Mouse (Mus musculus): Measurements from ENCODE around the gene Sec31b. TPM values are rescaled to one million over a fixed set of nuclear protein-coding genes. Genes with fewer than 3 reads are reported as not detected.

The Sec31b gene
- polyA plus RNA-seq, 1 experiment from 2014 or later = 0.18 TPM

- Histone ChIP-seq H3K4me1 (ENCODE audit: control insufficient read depth, insufficient read depth, low read depth, low read length) (no peaks in the 10 kb centered on the region), H3K36me3 (ENCODE audit: control insufficient read depth, insufficient read depth, low read length) (peaks cover 14% of the 10 kb centered on the region), H3K9me3 (ENCODE audit: control insufficient read depth, low read length) (no peaks in the 10 kb centered on the region), H3K27me3 (replicated peaks; ENCODE audit: control insufficient read depth, insufficient read depth, low read length) (no peaks in the 10 kb centered on the region), H3K27ac (ENCODE audit: low read depth, low read length) (no peak overlapping the region), H3K9ac (ENCODE audit: low read depth, low read length) (no peak overlapping the region), H3K4me3 (ENCODE audit: low read length) (no peak overlapping the region), H3K4me2 (ENCODE audit: low read length) (no peak overlapping the region)
- no peak for ATAC-seq
- 75% methylated on average over 7 of the region's 7 CpGs for WGBS
Measured at GRCm38 (mm10) chr19:44576275-44576674, 30.6 kb upstream of the Sec31b start.

- H3K9me3 ChIP-seq (ENCODE audit: control insufficient read depth, low read length) = no peaks in the 10 kb centered on the region
- peaks cover 53% of the 10 kb centered on the region for H3K36me3 ChIP-seq (ENCODE audit: control insufficient read depth, insufficient read depth, low read length)
- no peaks in the 10 kb centered on the region for H3K27me3 ChIP-seq (replicated peaks; ENCODE audit: control insufficient read depth, insufficient read depth, low read length)
- H3K9ac ChIP-seq (ENCODE audit: low read depth, low read length) = no peak overlapping the region
- H3K4me2 ChIP-seq (ENCODE audit: low read length) = no peak overlapping the region
- H3K4me3 ChIP-seq (ENCODE audit: low read length) = no peak overlapping the region
- peaks cover 16% of the 10 kb centered on the region for H3K4me1 ChIP-seq (ENCODE audit: control insufficient read depth, insufficient read depth, low read depth, low read length)
- ATAC-seq = no peak
- 91% methylated on average over 3 of the region's 3 CpGs for WGBS
- no peak overlapping the region for H3K27ac ChIP-seq (ENCODE audit: low read depth, low read length)
Measured at GRCm38 (mm10) chr19:44567763-44568162, 22.1 kb upstream of the Sec31b start.

GRCm38 (mm10) chr19:44564006-44564405, 18.3 kb upstream of the Sec31b start:
- H3K9ac ChIP-seq (ENCODE audit: low read depth, low read length) = no peak overlapping the region
- H3K27me3 ChIP-seq (replicated peaks; ENCODE audit: control insufficient read depth, insufficient read depth, low read length) = no peaks in the 10 kb centered on the region
- H3K4me3 ChIP-seq (ENCODE audit: low read length) = no peak overlapping the region; the same call in 1 of the 2 replicates
- H3K9me3 ChIP-seq (ENCODE audit: control insufficient read depth, low read length) = no peaks in the 10 kb centered on the region
- ATAC-seq = no peak
- H3K27ac ChIP-seq (ENCODE audit: low read depth, low read length) = no peak overlapping the region
- WGBS = 95% methylated on average over 14 of the region's 14 CpGs
- H3K36me3 ChIP-seq (ENCODE audit: control insufficient read depth, insufficient read depth, low read length) = peaks cover 21% of the 10 kb centered on the region
- peak overlapping the region; percentile 88; the same call in 1 of the 2 replicates for H3K4me2 ChIP-seq (ENCODE audit: low read length)
- H3K4me1 ChIP-seq (ENCODE audit: control insufficient read depth, insufficient read depth, low read depth, low read length) = peaks cover 16% of the 10 kb centered on the region

- Histone ChIP-seq H3K36me3 (ENCODE audit: control insufficient read depth, insufficient read depth, low read length) (peaks cover 13% of the 10 kb centered on the region), H3K9me3 (ENCODE audit: control insufficient read depth, low read length) (no peaks in the 10 kb centered on the region), H3K4me1 (ENCODE audit: control insufficient read depth, insufficient read depth, low read depth, low read length) (peaks cover 16% of the 10 kb centered on the region), H3K4me3 (ENCODE audit: low read length) (peak within 1 kb of the TSS; percentile 73), H3K27me3 (replicated peaks; ENCODE audit: control insufficient read depth, insufficient read depth, low read length) (no peaks in the 10 kb centered on the region; the same call in 1 of the 2 replicates), H3K4me2 (ENCODE audit: low read length) (peak within 1 kb of the TSS; percentile 88), H3K9ac (ENCODE audit: low read depth, low read length) (peak within 1 kb of the TSS; percentile 73), H3K27ac (ENCODE audit: low read depth, low read length) (peak within 1 kb of the TSS; percentile 75)
- WGBS = under 1% methylated on average over 33 of the region's 33 CpGs
- ATAC-seq = peak; percentile 98
Measured at GRCm38 (mm10) chr19:44562652-44563206, 17.1 kb upstream of the Sec31b start, which contains the start of gene Hif1an. Gene Hif1an (plus strand): TSS chr19:44562850.

- Histone ChIP-seq H3K27me3 (replicated peaks; ENCODE audit: control insufficient read depth, insufficient read depth, low read length) (no peaks in the 10 kb centered on the region; the same call in 1 of the 2 replicates), H3K4me3 (ENCODE audit: low read length) (peak within 1 kb of the TSS; percentile 77), H3K4me1 (ENCODE audit: control insufficient read depth, insufficient read depth, low read depth, low read length) (peaks cover 13% of the 10 kb centered on the region), H3K27ac (ENCODE audit: low read depth, low read length) (peak within 1 kb of the TSS; percentile 79), H3K9ac (ENCODE audit: low read depth, low read length) (peak within 1 kb of the TSS; percentile 86), H3K36me3 (ENCODE audit: control insufficient read depth, insufficient read depth, low read length) (peaks cover 15% of the 10 kb centered on the region; the same call in 1 of the 2 replicates), H3K4me2 (ENCODE audit: low read length) (peak within 1 kb of the TSS; percentile 86), H3K9me3 (ENCODE audit: control insufficient read depth, low read length) (no peaks in the 10 kb centered on the region)
- WGBS = under 1% methylated on average over 50 of the region's 50 CpGs
- ATAC-seq = peak; percentile 88
Measured at GRCm38 (mm10) chr19:44554861-44555590, 9.4 kb upstream of the Sec31b start, which contains the start of gene Ndufb8. Gene Ndufb8 (minus strand): TSS chr19:44555440.

- no peaks in the 10 kb centered on the region for H3K9me3 ChIP-seq (ENCODE audit: control insufficient read depth, low read length)
- peak overlapping the region; percentile 86 for H3K9ac ChIP-seq (ENCODE audit: low read depth, low read length)
- 0 out of 2 replicates have a peak, but pooled peaks have one; percentile 3 for ATAC-seq
- peaks cover 19% of the 10 kb centered on the region for H3K36me3 ChIP-seq (ENCODE audit: control insufficient read depth, insufficient read depth, low read length)
- H3K4me3 ChIP-seq (ENCODE audit: low read length) = peak overlapping the region; percentile 77
- no peaks in the 10 kb centered on the region; the same call in 1 of the 2 replicates for H3K27me3 ChIP-seq (replicated peaks; ENCODE audit: control insufficient read depth, insufficient read depth, low read length)
- 4% methylated on average over 8 of the region's 8 CpGs for WGBS
- H3K4me1 ChIP-seq (ENCODE audit: control insufficient read depth, insufficient read depth, low read depth, low read length) = peaks cover 13% of the 10 kb centered on the region
- H3K27ac ChIP-seq (ENCODE audit: low read depth, low read length) = peak overlapping the region; percentile 79
- peak overlapping the region; percentile 86 for H3K4me2 ChIP-seq (ENCODE audit: low read length)
Measured at GRCm38 (mm10) chr19:44554490-44554860, 8.8 kb upstream of the Sec31b start.

GRCm38 (mm10) chr19:44553286-44553685, 7.6 kb upstream of the Sec31b start:
- ATAC-seq = no peak
- no peak overlapping the region for H3K4me3 ChIP-seq (ENCODE audit: low read length)
- H3K27me3 ChIP-seq (replicated peaks; ENCODE audit: control insufficient read depth, insufficient read depth, low read length) = no peaks in the 10 kb centered on the region; the same call in 1 of the 2 replicates
- peaks cover 13% of the 10 kb centered on the region for H3K4me1 ChIP-seq (ENCODE audit: control insufficient read depth, insufficient read depth, low read depth, low read length)
- H3K36me3 ChIP-seq (ENCODE audit: control insufficient read depth, insufficient read depth, low read length) = peaks cover 26% of the 10 kb centered on the region
- WGBS = 93% methylated on average over 4 of the region's 4 CpGs
- H3K9me3 ChIP-seq (ENCODE audit: control insufficient read depth, low read length) = no peaks in the 10 kb centered on the region
- H3K9ac ChIP-seq (ENCODE audit: low read depth, low read length) = no peak overlapping the region
- no peak overlapping the region for H3K27ac ChIP-seq (ENCODE audit: low read depth, low read length)
- peak overlapping the region; percentile 86 for H3K4me2 ChIP-seq (ENCODE audit: low read length)

- H3K27me3 ChIP-seq (replicated peaks; ENCODE audit: control insufficient read depth, insufficient read depth, low read length) = no peaks in the 10 kb centered on the region; the same call in 1 of the 2 replicates
- no peak within 1 kb of the TSS for H3K9ac ChIP-seq (ENCODE audit: low read depth, low read length)
- ATAC-seq = no peak
- no peaks in the 10 kb centered on the region for H3K9me3 ChIP-seq (ENCODE audit: control insufficient read depth, low read length)
- H3K27ac ChIP-seq (ENCODE audit: low read depth, low read length) = no peak within 1 kb of the TSS
- peaks cover 13% of the 10 kb centered on the region for H3K4me1 ChIP-seq (ENCODE audit: control insufficient read depth, insufficient read depth, low read depth, low read length)
- H3K4me3 ChIP-seq (ENCODE audit: low read length) = no peak within 1 kb of the TSS
- 99% methylated on average over 4 of the region's 4 CpGs for WGBS
- peak within 1 kb of the TSS; percentile 86 for H3K4me2 ChIP-seq (ENCODE audit: low read length)
- peaks cover 26% of the 10 kb centered on the region for H3K36me3 ChIP-seq (ENCODE audit: control insufficient read depth, insufficient read depth, low read length)
Measured at GRCm38 (mm10) chr19:44552731-44553130, 7.1 kb upstream of the Sec31b start, which contains the start of gene Gm20538. Gene Gm20538 (minus strand): TSS chr19:44552831.

- Histone ChIP-seq H3K4me2 (ENCODE audit: low read length) (peak overlapping the region; percentile 83), H3K9me3 (ENCODE audit: control insufficient read depth, low read length) (peaks cover 6% of the 10 kb centered on the region), H3K27me3 (replicated peaks; ENCODE audit: control insufficient read depth, insufficient read depth, low read length) (peaks cover 10% of the 10 kb centered on the region), H3K9ac (ENCODE audit: low read depth, low read length) (no peak overlapping the region), H3K4me1 (ENCODE audit: control insufficient read depth, insufficient read depth, low read depth, low read length) (peaks cover 4% of the 10 kb centered on the region), H3K27ac (ENCODE audit: low read depth, low read length) (no peak overlapping the region), H3K4me3 (ENCODE audit: low read length) (peak overlapping the region; percentile 50), H3K36me3 (ENCODE audit: control insufficient read depth, insufficient read depth, low read length) (peaks cover 10% of the 10 kb centered on the region)
- 0 out of 2 replicates have a peak, but pooled peaks have one; percentile 46 for ATAC-seq
- WGBS = 4% methylated on average over 13 of the region's 13 CpGs
Measured at GRCm38 (mm10) chr19:44544775-44545174, 889 bp downstream of the Sec31b start.

Data from hindbrain, embryonic 16.5 days (tissue).